Mouse (Mus musculus): ENCODE data around the gene Cutc.

Gene Cutc

GRCm38 (mm10) chr19:43801427-43802051 lies 48.7 kb downstream of the Cutc start:
- DNase-seq, result no peak

GRCm38 (mm10) chr19:43803866-43804265 lies 51.1 kb downstream of the Cutc start:
- no peak for DNase-seq

GRCm38 (mm10) chr19:43809331-43809730 lies 56.5 kb downstream of the Cutc start:
- DNase-seq, result no peak

GRCm38 (mm10) chr19:43811419-43811818 lies 58.6 kb downstream of the Cutc start:
- no peak for DNase-seq

GRCm38 (mm10) chr19:43813315-43813714 lies 60.5 kb downstream of the Cutc start:
- DNase-seq, result no peak

- no peak for DNase-seq
These were observed 63.0 kb downstream of the Cutc start for GRCm38 (mm10) chr19:43815661-43816414.

Data from layer of hippocampus, adult 9-11 months (tissue).